Mouse (Mus musculus) kidney, postnatal 0 days (tissue): Measurements from ENCODE around the gene Mgat4e. TPM values are rescaled to one million over a fixed set of nuclear protein-coding genes. Genes with fewer than 3 reads are reported as not detected.

Source experiments
- ATAC-seq: fragments of 200-750 bp; cut with Nextera tagmentation; replicated peaks from 2 replicates; pipeline ENCODE4 v1.8.0; 2017; ENCODE audit warnings: low read depth, moderate number of reproducible peaks, moderate TSS enrichment, moderate library complexity; ENCODE audit not compliant: low FRiP score
- DNase-seq: peaks from one replicate; pipeline ENCODE4 v3.0.0-alpha.2; 2016; ENCODE audit warnings: low spot score
- H3K27ac ChIP-seq: fragments of 300-500 bp; sonication (generic); 2 replicates; pipeline ENCODE4 v1.5.1; 2014; ENCODE audit warnings: mild to moderate bottlenecking
- H3K27me3 ChIP-seq: fragments of 300-500 bp; sonication (generic); 2 replicates; pipeline ENCODE4 v1.6.1; 2014; ENCODE audit warnings: low read length, mixed read lengths; ENCODE audit not compliant: insufficient read depth
- H3K36me3 ChIP-seq: fragments of 300-500 bp; sonication (generic); 2 replicates; pipeline ENCODE4 v1.6.1; 2014; ENCODE audit warnings: low read length, mixed read lengths; ENCODE audit not compliant: insufficient read depth
- H3K4me1 ChIP-seq: fragments of 300-500 bp; sonication (generic); replicated peaks from 2 replicates; pipeline ENCODE4 v1.6.1; 2014; ENCODE audit warnings: antibody characterized with exemption, low read length, mixed read lengths; ENCODE audit not compliant: insufficient read depth
- H3K4me2 ChIP-seq: fragments of 300-500 bp; sonication (generic); 2 replicates; pipeline ENCODE4 v1.6.1; 2014; ENCODE audit warnings: mild to moderate bottlenecking, low read length, moderate library complexity, mixed read lengths
- H3K4me3 ChIP-seq: fragments of 300-500 bp; sonication (generic); replicated peaks from 2 replicates; pipeline ENCODE4 v1.5.1; 2014; ENCODE audit warnings: low read depth, low read length
- H3K9ac ChIP-seq: fragments of 300-500 bp; sonication (generic); 2 replicates; pipeline ENCODE4 v1.6.1; 2014; ENCODE audit warnings: low read depth, low read length
- H3K9me3 ChIP-seq: fragments of 300-500 bp; sonication (generic); replicated peaks from 2 replicates; pipeline ENCODE4 v1.6.1; 2016; ENCODE audit warnings: low read length, inconsistent platforms, mixed read lengths
- CTCF ChIP-seq: IDR thresholded peaks from 2 replicates; pipeline ENCODE4 v1.5.1; 2016; ENCODE audit warnings: antibody characterized with exemption, low read depth, mild to moderate bottlenecking, moderate library complexity
- WGBS: fragments of 180-500 bp; shearing (Covaris S2); extraction: QIAGEN DNeasy Blood & Tissue Kit; methylation state at CpG from one replicate; pipeline ENCODE4 v1.1.7; 2014; 5-methylcytosine and 5-hydroxymethylcytosine counted together
- polyA plus RNA-seq: library from polyadenylated mRNA; unstranded; fragments of >200 nt; fragmentation: Nextera tagmentation; extraction: Ambion mirVana; gene quantifications from 2 replicates; pipeline ENCODE4 v1.2.1, GENCODE M21; 2015

Mgat4e gene
- polyA plus RNA-seq, result not detected in 2 replicates

DNA sequence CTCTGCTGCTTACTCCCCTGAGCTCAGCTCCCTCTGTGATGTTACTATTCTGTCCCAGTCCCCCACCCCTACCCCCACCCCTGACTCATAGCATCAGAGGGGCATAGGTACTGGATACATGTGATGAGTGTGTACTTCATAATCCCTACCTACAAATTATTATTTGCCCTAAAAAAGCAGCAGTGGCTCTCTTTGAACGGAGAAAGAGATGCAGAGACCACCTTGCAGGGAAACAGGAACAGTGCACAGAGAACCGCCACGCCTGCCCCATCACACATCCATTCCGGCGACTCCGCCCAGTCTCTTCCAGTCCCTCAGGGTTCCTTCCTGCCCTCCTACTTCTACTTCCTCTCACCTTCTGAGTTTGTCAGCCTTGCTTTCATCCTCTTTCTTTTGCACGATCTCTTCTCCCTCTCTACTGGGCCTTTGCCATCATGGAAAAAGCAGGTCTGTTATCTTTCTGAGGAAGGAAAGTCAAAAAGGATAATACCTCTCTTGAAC is at the start of gene Mgat4e:
Gene Mgat4e (minus strand): TSS at position 51 of the 501 bp plus-strand sequence.
- ATAC-seq (no peak), DNase-seq (no peak)
- no peak for TF ChIP-seq CTCF
- 62% methylated on average over 7 of the region's 7 CpGs for WGBS
- Histone ChIP-seq H3K4me3 (no peak within 1 kb of the TSS), H3K27ac (no peak within 1 kb of the TSS), H3K9ac (no peak within 1 kb of the TSS), H3K9me3 (no peaks in the 10 kb centered on the region), H3K4me1 (no peaks in the 10 kb centered on the region), H3K4me2 (no peak within 1 kb of the TSS), H3K36me3 (no peaks in the 10 kb centered on the region), H3K27me3 (no peaks in the 10 kb centered on the region)

DNA sequence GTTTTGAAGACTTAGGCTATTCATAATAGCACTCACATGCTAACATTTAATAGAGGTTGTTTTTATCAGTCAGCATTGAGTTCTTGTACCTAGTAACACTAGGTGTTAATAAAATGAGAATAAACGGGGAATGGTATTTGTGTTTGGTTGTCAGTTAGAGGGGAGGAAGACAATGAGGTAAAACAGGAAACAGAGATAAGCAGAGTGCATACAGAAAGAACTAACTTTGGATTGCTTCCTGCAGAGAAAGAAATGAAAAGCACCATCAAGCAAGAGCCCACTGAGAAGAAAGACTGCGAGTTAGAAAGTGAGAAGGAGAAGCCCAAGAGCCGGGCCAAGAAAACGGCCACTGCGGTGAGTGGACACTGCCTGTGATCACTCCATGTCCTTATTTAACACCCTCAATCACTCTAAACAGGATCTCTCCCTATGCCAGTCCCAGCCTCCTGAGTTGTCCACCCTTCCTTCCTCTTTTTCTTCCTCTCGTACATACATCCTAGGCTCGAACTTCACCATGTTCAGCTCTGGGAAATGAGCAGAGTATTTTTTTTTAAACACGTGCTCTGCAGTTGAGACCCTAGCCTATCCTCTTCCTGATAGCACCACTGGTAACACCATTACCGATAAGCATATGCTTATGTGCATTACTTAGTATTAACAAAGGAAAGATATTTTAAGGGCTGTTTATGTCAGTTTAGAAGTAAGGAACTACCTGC is 48.0 kb upstream of the Mgat4e start:
- no peak for TF ChIP-seq CTCF
- Histone ChIP-seq H3K36me3 (peaks cover 53% of the 10 kb centered on the region), H3K9me3 (no peaks in the 10 kb centered on the region), H3K4me1 (no peaks in the 10 kb centered on the region), H3K4me2 (no peak overlapping the region), H3K27me3 (no peaks in the 10 kb centered on the region), H3K4me3 (no peak overlapping the region), H3K9ac (no peak overlapping the region), H3K27ac (no peak overlapping the region)
- no peak for ATAC-seq
- no peak for DNase-seq
- WGBS, result 84% methylated on average over 9 of the region's 9 CpGs

- H3K4me1 ChIP-seq, result no peaks in the 10 kb centered on the region
- TF ChIP-seq CTCF, result peak; percentile 40; the same call in 1 of the 2 replicates
- no peak overlapping the region for H3K27ac ChIP-seq
- no peak overlapping the region for H3K4me2 ChIP-seq
- DNase-seq (no peak), ATAC-seq (no peak)
- no peaks in the 10 kb centered on the region for H3K9me3 ChIP-seq
- H3K4me3 ChIP-seq, result no peak overlapping the region
- no peak overlapping the region for H3K9ac ChIP-seq
- 87% methylated on average over 2 of the region's 2 CpGs for WGBS
- no peaks in the 10 kb centered on the region for H3K27me3 ChIP-seq
- H3K36me3 ChIP-seq, result peaks cover 23% of the 10 kb centered on the region
Measured at GRCm38 (mm10) chr1:134591773-134592172, 42.3 kb upstream of the Mgat4e start.

- H3K36me3 ChIP-seq, result peaks cover 15% of the 10 kb centered on the region
- H3K4me1 ChIP-seq, result no peaks in the 10 kb centered on the region
- no peak overlapping the region for H3K27ac ChIP-seq
- no peak overlapping the region for H3K9ac ChIP-seq
- H3K9me3 ChIP-seq, result no peaks in the 10 kb centered on the region
- DNase-seq, result no peak
- ATAC-seq, result no peak
- no peak for TF ChIP-seq CTCF
- H3K4me3 ChIP-seq, result no peak overlapping the region
- no peak overlapping the region for H3K4me2 ChIP-seq
- no peaks in the 10 kb centered on the region for H3K27me3 ChIP-seq
Measured at GRCm38 (mm10) chr1:134589676-134590075, 40.2 kb upstream of the Mgat4e start.

- Histone ChIP-seq H3K4me2 (no peak overlapping the region), H3K27ac (no peak overlapping the region), H3K4me3 (no peak overlapping the region), H3K36me3 (0 out of 2 replicates have a peak, but pooled peaks cover 11% of the 10 kb centered on the region), H3K27me3 (no peaks in the 10 kb centered on the region), H3K9me3 (no peaks in the 10 kb centered on the region), H3K9ac (no peak overlapping the region), H3K4me1 (no peaks in the 10 kb centered on the region)
- DNase-seq (peak; percentile 50), ATAC-seq (0 out of 2 replicates have a peak, but pooled peaks have one; percentile 17)
- 45% methylated on average over 3 of the region's 3 CpGs for WGBS
- no peak for TF ChIP-seq CTCF
Measured at GRCm38 (mm10) chr1:134583560-134583959, 34.1 kb upstream of the Mgat4e start.

- H3K4me2 ChIP-seq, result no peak overlapping the region
- no peaks in the 10 kb centered on the region for H3K27me3 ChIP-seq
- H3K36me3 ChIP-seq, result 0 out of 2 replicates have a peak, but pooled peaks cover 6% of the 10 kb centered on the region
- ATAC-seq (no peak), DNase-seq (no peak)
- no peaks in the 10 kb centered on the region for H3K9me3 ChIP-seq
- 87% methylated on average over 2 of the region's 2 CpGs for WGBS
- H3K27ac ChIP-seq, result no peak overlapping the region
- H3K4me1 ChIP-seq, result no peaks in the 10 kb centered on the region
- no peak overlapping the region for H3K9ac ChIP-seq
- no peak for TF ChIP-seq CTCF
- H3K4me3 ChIP-seq, result no peak overlapping the region
Measured at GRCm38 (mm10) chr1:134580796-134581195, 31.3 kb upstream of the Mgat4e start.
